Comparison of ENCODE assay signal across 8 mouse cellular contexts in the genomic region with DNA sequence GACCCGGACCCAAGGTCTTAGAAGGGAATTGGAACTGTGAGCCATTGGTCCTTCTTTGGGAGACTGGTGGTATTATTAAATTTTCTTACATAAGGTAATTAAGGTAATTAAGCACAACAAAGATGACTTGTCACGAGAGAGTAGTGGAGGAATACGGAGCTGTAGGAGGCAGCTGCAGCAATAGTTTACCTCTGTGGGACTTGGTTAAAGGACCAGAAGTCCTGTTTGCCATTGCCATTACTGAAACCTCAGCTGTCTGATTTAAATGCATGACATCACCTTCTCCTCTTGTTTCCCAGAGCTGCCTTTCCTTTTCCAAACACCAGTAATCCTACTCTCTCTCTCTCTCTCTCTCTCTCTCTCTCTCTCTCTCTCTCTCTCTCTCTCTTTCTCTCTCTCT. TPM values are rescaled to one million over a fixed set of nuclear protein-coding genes. Genes with fewer than 3 reads are reported as not detected.
DNase-seq lines count a peak whose midpoint lies in the region; ATAC-seq and TF ChIP-seq lines count a peak whose summit lies in the region.

No protein-coding gene starts in this region.

- H3K9me3 ChIP-seq in kidney, embryonic 14.5 days (ENCODE audit: control insufficient read depth, low read length): no peaks in the 10 kb centered on the region
- H3K9me3 ChIP-seq in hindbrain, embryonic 13.5 days: no peaks in the 10 kb centered on the region
- H3K9me3 ChIP-seq in midbrain, embryonic 12.5 days: no peaks in the 10 kb centered on the region

- 1% methylated on average over 3 of the region's 3 CpGs for WGBS in kidney, embryonic 14.5 days
- 5% methylated on average over 3 of the region's 3 CpGs for WGBS in hindbrain, embryonic 13.5 days
- 1% methylated on average over 3 of the region's 3 CpGs for WGBS in midbrain, embryonic 12.5 days

- H3K4me1 ChIP-seq in kidney, embryonic 14.5 days (ENCODE audit: control insufficient read depth, insufficient read depth, low read length): peaks cover 18% of the 10 kb centered on the region
- peaks cover 11% of the 10 kb centered on the region for H3K4me1 ChIP-seq in bone marrow macrophage, adult 2 months (ENCODE audit: control insufficient read depth, insufficient read depth, low read length)
- peaks cover 21% of the 10 kb centered on the region for H3K4me1 ChIP-seq in hindbrain, embryonic 13.5 days (replicated peaks)
- H3K4me1 ChIP-seq in midbrain, embryonic 12.5 days: peaks cover 26% of the 10 kb centered on the region

- no peak for DNase-seq in kidney, postnatal 25 days
- no peak for DNase-seq in frontal cortex, postnatal 10 days (ENCODE audit: low spot score in 2 of 2)
- no peak for DNase-seq in retina, embryonic 14.5 days (ENCODE audit: low spot score)
- no peak for DNase-seq in urinary bladder, postnatal 25 days (ENCODE audit: low spot score)

- peak overlapping the region; percentile 75 for H3K4me2 ChIP-seq in kidney, embryonic 14.5 days (replicated peaks; ENCODE audit: low read depth, low read length)
- peak overlapping the region; percentile 95 for H3K4me2 ChIP-seq in hindbrain, embryonic 13.5 days
- H3K4me2 ChIP-seq in midbrain, embryonic 12.5 days (replicated peaks): peak overlapping the region; percentile 73

- ATAC-seq in kidney, embryonic 14.5 days (ENCODE audit: low FRiP score, low TSS enrichment): peak; percentile 36
- peak; percentile 73 for ATAC-seq in hindbrain, embryonic 13.5 days (ENCODE audit: low FRiP score)
- peak; percentile 66; the same call in 1 of the 2 replicates for ATAC-seq in midbrain, embryonic 12.5 days (ENCODE audit: low FRiP score, low read depth)

- peaks cover 8% of the 10 kb centered on the region; the same call in 1 of the 2 replicates for H3K36me3 ChIP-seq in kidney, embryonic 14.5 days (ENCODE audit: control insufficient read depth, insufficient read depth, low read length)
- H3K36me3 ChIP-seq in hindbrain, embryonic 13.5 days: no peaks in the 10 kb centered on the region
- 0 out of 2 replicates have a peak, but pooled peaks cover 7% of the 10 kb centered on the region for H3K36me3 ChIP-seq in midbrain, embryonic 12.5 days

- H3K27ac ChIP-seq in kidney, embryonic 14.5 days (ENCODE audit: low read depth, low read length): no peak overlapping the region
- peak overlapping the region; percentile 32; the same call in 1 of the 2 replicates for H3K27ac ChIP-seq in bone marrow macrophage, adult 2 months (ENCODE audit: insufficient read depth, low read depth, low read length)
- H3K27ac ChIP-seq in hindbrain, embryonic 13.5 days: peak overlapping the region; percentile 82
- peak overlapping the region; percentile 63 for H3K27ac ChIP-seq in midbrain, embryonic 12.5 days (replicated peaks)

- no peak for TF ChIP-seq CTCF in bone marrow macrophage, adult 2 months (IDR thresholded peaks at IDR 0.05; ENCODE audit: low read depth, low read length)

- no peak for TF ChIP-seq POLR2A in bone marrow macrophage, adult 2 months (IDR thresholded peaks at IDR 0.05; ENCODE audit: borderline replicate concordance, low read depth, low read length)

- peak overlapping the region; percentile 84; the same call in 1 of the 2 replicates for H3K9ac ChIP-seq in kidney, embryonic 14.5 days (ENCODE audit: low read depth, low read length)
- H3K9ac ChIP-seq in hindbrain, embryonic 13.5 days: peak overlapping the region; percentile 74; the same call in 1 of the 2 replicates
- H3K9ac ChIP-seq in midbrain, embryonic 12.5 days (replicated peaks): peak overlapping the region; percentile 29; the same call in 1 of the 2 replicates

- no peaks in the 10 kb centered on the region for H3K27me3 ChIP-seq in kidney, embryonic 14.5 days (ENCODE audit: control insufficient read depth, insufficient read depth, low read length)
- no peaks in the 10 kb centered on the region for H3K27me3 ChIP-seq in hindbrain, embryonic 13.5 days
- no peaks in the 10 kb centered on the region for H3K27me3 ChIP-seq in midbrain, embryonic 12.5 days

- peak overlapping the region; percentile 85 for H3K4me3 ChIP-seq in kidney, embryonic 14.5 days (ENCODE audit: low read length)
- peak overlapping the region; percentile 74 for H3K4me3 ChIP-seq in bone marrow macrophage, adult 2 months (ENCODE audit: insufficient read depth, low read length)
- peak overlapping the region; percentile 69 for H3K4me3 ChIP-seq in hindbrain, embryonic 13.5 days
- H3K4me3 ChIP-seq in midbrain, embryonic 12.5 days: peak overlapping the region; percentile 77

RNA-seq across cellular contexts. Expression of gene Arhgap11a, which starts 0.7 kb away (rescaled TPM):
- polyA plus RNA-seq in kidney, embryonic 14.5 days (2014; fragmentation: Nextera tagmentation; extraction: Ambion mirVana): 6.4 and 7.1 TPM in 2 replicates
- 36.9 and 37.5 TPM in 2 replicates for polyA plus RNA-seq in bone marrow macrophage, adult 2 months (2012; ENCODE audit: insufficient read depth, insufficient read length, missing spikeins)
- 11.7 and 12.1 TPM in 2 replicates for polyA plus RNA-seq in hindbrain, embryonic 13.5 days (2015; fragmentation: Nextera tagmentation; extraction: Ambion mirVana)
- polyA plus RNA-seq in midbrain, embryonic 12.5 days (2016; fragmentation: Nextera tagmentation; extraction: Ambion mirVana): 53.4 and 58.2 TPM in 2 replicates

RNA-seq across cellular contexts. Expression of gene Scg5, which starts 20.2 kb away (rescaled TPM):
- polyA plus RNA-seq in kidney, embryonic 14.5 days (2014; fragmentation: Nextera tagmentation; extraction: Ambion mirVana): 5.2 and 6.8 TPM in 2 replicates
- polyA plus RNA-seq in bone marrow macrophage, adult 2 months (2012; ENCODE audit: insufficient read depth, insufficient read length, missing spikeins): not detected in 2 replicates
- 187 and 196 TPM in 2 replicates for polyA plus RNA-seq in hindbrain, embryonic 13.5 days (2015; fragmentation: Nextera tagmentation; extraction: Ambion mirVana)
- 84.9 and 91.9 TPM in 2 replicates for polyA plus RNA-seq in midbrain, embryonic 12.5 days (2016; fragmentation: Nextera tagmentation; extraction: Ambion mirVana)

Comparison
In these comparisons a context has a peak if more than half of its experiments do, and no peak if none do; other contexts are left out.
1. H3K9ac ChIP-seq: peak in every context shown above with its lines; median percentile 84 in kidney, embryonic 14.5 days; 74 in hindbrain, embryonic 13.5 days; 29 in midbrain, embryonic 12.5 days.
2. RNA of gene Scg5, which starts 20.2 kb away (polyA plus RNA-seq): 187 to 196 TPM in hindbrain, embryonic 13.5 days and 84.9 to 91.9 TPM in midbrain, embryonic 12.5 days; 5.2 to 6.8 TPM in kidney, embryonic 14.5 days and not detected in bone marrow macrophage, adult 2 months; every median in the first group is over 10 times any median in the second.
3. Peak in every context shown above with its lines, with median percentiles within 50 percentile points of each other: ATAC-seq, H3K4me2 ChIP-seq and H3K4me3 ChIP-seq.